Mouse (Mus musculus) liver, postnatal 0 days (tissue): ENCODE measurements around the gene Ncor1. TPM values are rescaled to one million over a fixed set of nuclear protein-coding genes. Genes with fewer than 3 reads are reported as not detected.
A peak's percentile ranks its signal among the peaks of the same experiment; 100 is the strongest.

Source experiments
- ATAC-seq: fragments of 200-750 bp; cut with Nextera tagmentation; 2 replicates; pipeline ENCODE4 v1.8.0; 2017; ENCODE audit warnings: mild to moderate bottlenecking, moderate library complexity
- DNase-seq: peaks from one replicate; pipeline ENCODE4 v3.0.0-alpha.2; 2016
- H3K27ac ChIP-seq: fragments of 300-500 bp; sonication (generic); 2 replicates; pipeline ENCODE4 v1.5.1; 2014; ENCODE audit warnings: antibody characterized with exemption, moderate library complexity, mild to moderate bottlenecking, low read depth
- H3K27me3 ChIP-seq: fragments of 300-500 bp; sonication (generic); 2 replicates; pipeline ENCODE4 v1.6.1; 2014; ENCODE audit warnings: low read length, control low read depth, mixed read lengths; ENCODE audit not compliant: insufficient read depth
- H3K36me3 ChIP-seq: fragments of 300-500 bp; sonication (generic); replicated peaks from 2 replicates; pipeline ENCODE4 v1.6.1; 2014; ENCODE audit warnings: mild to moderate bottlenecking, control low read depth, low read length, moderate library complexity, mixed read lengths; ENCODE audit not compliant: insufficient read depth
- H3K4me1 ChIP-seq: fragments of 300-500 bp; sonication (generic); 2 replicates; pipeline ENCODE4 v1.6.1; 2014; ENCODE audit warnings: antibody characterized with exemption, mild to moderate bottlenecking, control low read depth; ENCODE audit not compliant: insufficient read depth
- H3K4me2 ChIP-seq: fragments of 300-500 bp; sonication (generic); 2 replicates; pipeline ENCODE4 v1.6.1; 2014; ENCODE audit warnings: low read depth, mild to moderate bottlenecking, low read length, moderate library complexity, mixed read lengths
- H3K4me3 ChIP-seq: fragments of 300-500 bp; sonication (generic); 2 replicates; pipeline ENCODE4 v1.5.1; 2014; ENCODE audit warnings: low read depth, low read length
- H3K9ac ChIP-seq: fragments of 300-500 bp; sonication (generic); replicated peaks from 2 replicates; pipeline ENCODE4 v1.6.1; 2014; ENCODE audit warnings: mild to moderate bottlenecking, moderate library complexity
- H3K9me3 ChIP-seq: fragments of 300-500 bp; sonication (generic); 2 replicates; pipeline ENCODE4 v1.6.1; 2016; ENCODE audit warnings: mild to moderate bottlenecking, control low read depth, low read length, mixed read lengths
- CTCF ChIP-seq: sonication (generic); IDR thresholded peaks from 2 replicates; pipeline ENCODE4 v1.5.1; 2016; ENCODE audit warnings: antibody characterized with exemption, low read depth
- EP300 ChIP-seq: IDR thresholded peaks from 2 replicates; pipeline ENCODE4 v1.6.1; 2016; ENCODE audit warnings: antibody characterized with exemption, low read depth, mild to moderate bottlenecking
- whole genome bisulfite sequencing: fragments of 180-500 bp; shearing (Covaris S2); extraction: QIAGEN DNeasy Blood & Tissue Kit; methylation state at CpG from one replicate; pipeline ENCODE4 v1.1.7; 2014; ENCODE audit not compliant: insufficient replicate concordance; 5-methylcytosine and 5-hydroxymethylcytosine counted together
- polyA plus RNA-seq: library from polyadenylated mRNA; unstranded; fragments of >200 nt; fragmentation: Nextera tagmentation; extraction: Ambion mirVana; gene quantifications from 2 replicates; pipeline ENCODE4 v1.2.1, GENCODE M21; 2015

The Ncor1 gene
- polyA plus RNA-seq, 1 experiment from 2014 or later, result 52.0 TPM

DNA sequence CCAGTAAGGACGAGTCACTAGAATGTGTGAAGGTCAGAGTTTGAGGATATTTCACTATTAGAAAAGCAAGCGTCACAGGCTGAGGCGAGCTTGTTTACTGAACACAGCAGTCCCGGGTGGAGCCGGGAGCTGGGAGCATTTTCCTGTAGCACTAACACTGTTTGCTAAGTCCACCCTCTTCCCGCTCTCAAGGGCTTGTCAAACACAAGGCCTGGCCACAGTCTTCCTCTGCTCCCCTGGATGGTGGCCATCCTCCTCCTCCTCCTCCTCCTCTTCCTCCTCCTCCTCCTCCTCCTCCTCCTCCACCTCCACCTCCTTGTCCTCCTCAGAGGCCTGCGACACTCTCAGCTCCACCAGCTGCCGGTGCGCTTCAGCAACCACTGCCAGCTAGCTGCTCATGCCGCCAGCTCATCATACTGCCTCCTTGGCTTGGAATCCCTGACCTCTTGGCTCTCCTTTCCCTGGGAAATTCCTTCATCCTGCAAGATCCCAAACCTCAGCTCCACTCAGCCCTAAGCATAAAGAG is 37.0 kb upstream of the Ncor1 start:
- 47% methylated on average over 8 of the region's 10 CpGs for WGBS
- Histone ChIP-seq H3K36me3 (no peaks in the 10 kb centered on the region), H3K27ac (peak overlapping the region; percentile 76), H3K9ac (no peak overlapping the region; the same call in 1 of the 2 replicates), H3K4me1 (peaks cover 23% of the 10 kb centered on the region), H3K9me3 (no peaks in the 10 kb centered on the region), H3K27me3 (no peaks in the 10 kb centered on the region), H3K4me3 (no peak overlapping the region), H3K4me2 (peak overlapping the region; percentile 38)
- no peak for DNase-seq
- TF ChIP-seq EP300 (no peak), CTCF (no peak)
- peak; percentile 43 for ATAC-seq

GRCm38 (mm10) chr11:62494754-62495275 is 36.5 kb upstream of the Ncor1 start:
- Histone ChIP-seq H3K27ac (peak overlapping the region; percentile 76), H3K36me3 (no peaks in the 10 kb centered on the region), H3K4me2 (peak overlapping the region; percentile 38), H3K4me1 (peaks cover 23% of the 10 kb centered on the region), H3K4me3 (no peak overlapping the region), H3K27me3 (no peaks in the 10 kb centered on the region), H3K9me3 (no peaks in the 10 kb centered on the region), H3K9ac (no peak overlapping the region; the same call in 1 of the 2 replicates)
- DNase-seq, result peak; percentile 49
- WGBS, result 17% methylated on average over 6 of the region's 6 CpGs
- ATAC-seq, result peak; percentile 75
- no peak for TF ChIP-seq EP300
- TF ChIP-seq CTCF, result no peak

- Histone ChIP-seq H3K4me2 (no peak overlapping the region), H3K9me3 (no peaks in the 10 kb centered on the region), H3K27ac (no peak overlapping the region), H3K9ac (no peak overlapping the region), H3K36me3 (no peaks in the 10 kb centered on the region), H3K4me3 (no peak overlapping the region), H3K4me1 (peaks cover 26% of the 10 kb centered on the region), H3K27me3 (no peaks in the 10 kb centered on the region)
- TF ChIP-seq CTCF (no peak), EP300 (no peak)
- ATAC-seq (no peak), DNase-seq (no peak)
- 92% methylated on average over 6 of the region's 6 CpGs for WGBS
These were observed 35.4 kb upstream of the Ncor1 start for GRCm38 (mm10) chr11:62493701-62494100.

DNA sequence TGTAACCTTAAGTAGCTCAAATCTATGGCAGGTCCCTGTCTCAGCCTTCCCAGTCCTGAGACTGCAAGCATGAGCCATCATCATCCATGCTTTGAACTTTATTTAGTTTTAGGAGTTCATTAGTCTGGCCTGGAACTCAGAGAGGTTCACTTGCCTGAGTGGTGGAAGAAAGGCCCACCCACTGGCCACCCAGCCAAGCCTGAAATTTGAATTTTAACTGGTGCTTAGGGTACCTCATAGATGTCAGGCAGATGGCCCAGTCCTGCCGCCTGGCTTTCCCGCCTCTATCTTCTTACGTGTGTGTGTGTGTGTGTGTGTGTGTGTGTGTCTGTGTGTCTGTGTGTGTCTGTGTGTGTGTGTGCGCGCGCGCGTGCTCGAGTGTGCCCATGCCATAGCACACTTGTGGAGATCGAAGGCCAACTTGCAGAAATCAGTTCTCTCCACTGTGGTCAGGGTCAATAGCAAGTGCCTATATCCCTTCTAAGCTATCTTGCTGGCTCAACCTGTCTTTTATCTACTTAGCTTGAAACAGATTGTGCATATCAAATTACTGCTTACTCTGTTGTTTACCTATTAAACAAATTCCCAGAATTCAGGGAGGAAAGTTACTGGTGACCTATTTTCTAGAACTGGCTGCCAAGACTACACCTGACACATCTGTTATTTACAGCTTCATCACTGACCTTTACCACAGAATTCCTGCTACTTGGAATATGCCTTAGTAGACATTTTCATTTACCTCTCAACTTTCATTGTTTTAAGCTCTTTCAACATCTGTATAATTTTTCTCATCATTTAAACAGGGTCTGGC is 29.4 kb upstream of the Ncor1 start:
- no peak for TF ChIP-seq CTCF
- TF ChIP-seq EP300, result peak; percentile 35; the same call in 1 of the 2 replicates
- no peak overlapping the region for H3K4me2 ChIP-seq
- peak overlapping the region; percentile 71 for H3K27ac ChIP-seq
- H3K4me1 ChIP-seq, result 0 out of 2 replicates have a peak, but pooled peaks cover 3% of the 10 kb centered on the region
- H3K27me3 ChIP-seq, result no peaks in the 10 kb centered on the region
- no peak overlapping the region for H3K4me3 ChIP-seq
- no peak overlapping the region for H3K9ac ChIP-seq
- WGBS, result 85% methylated on average over 10 of the region's 10 CpGs
- DNase-seq (no peak), ATAC-seq (peak; percentile 85)
- H3K9me3 ChIP-seq, result no peaks in the 10 kb centered on the region
- H3K36me3 ChIP-seq, result no peaks in the 10 kb centered on the region

- no peaks in the 10 kb centered on the region for H3K9me3 ChIP-seq
- TF ChIP-seq CTCF (no peak), EP300 (no peak)
- H3K36me3 ChIP-seq, result no peaks in the 10 kb centered on the region
- H3K4me2 ChIP-seq, result no peak overlapping the region
- ATAC-seq (no peak), DNase-seq (no peak)
- 68% methylated on average over 1 of the region's 1 CpGs for WGBS
- H3K9ac ChIP-seq, result no peak overlapping the region
- H3K4me1 ChIP-seq, result 0 out of 2 replicates have a peak, but pooled peaks cover 3% of the 10 kb centered on the region
- H3K27ac ChIP-seq, result peak overlapping the region; percentile 5; the same call in 1 of the 2 replicates
- H3K4me3 ChIP-seq, result no peak overlapping the region
- H3K27me3 ChIP-seq, result no peaks in the 10 kb centered on the region
These were observed 28.6 kb upstream of the Ncor1 start for GRCm38 (mm10) chr11:62486949-62487348.

- DNase-seq (no peak), ATAC-seq (no peak)
- no peaks in the 10 kb centered on the region for H3K27me3 ChIP-seq
- H3K27ac ChIP-seq, result no peak overlapping the region
- no peaks in the 10 kb centered on the region for H3K4me1 ChIP-seq
- H3K4me3 ChIP-seq, result no peak overlapping the region
- TF ChIP-seq EP300 (no peak), CTCF (no peak)
- no peaks in the 10 kb centered on the region for H3K36me3 ChIP-seq
- no peak overlapping the region for H3K9ac ChIP-seq
- 72% methylated on average over 5 of the region's 5 CpGs for WGBS
- H3K4me2 ChIP-seq, result no peak overlapping the region
- H3K9me3 ChIP-seq, result no peaks in the 10 kb centered on the region
These were observed 21.2 kb upstream of the Ncor1 start for GRCm38 (mm10) chr11:62479581-62479980.
